Mouse (Mus musculus): ENCODE data around the gene Smim24.

Smim24 gene

DNA sequence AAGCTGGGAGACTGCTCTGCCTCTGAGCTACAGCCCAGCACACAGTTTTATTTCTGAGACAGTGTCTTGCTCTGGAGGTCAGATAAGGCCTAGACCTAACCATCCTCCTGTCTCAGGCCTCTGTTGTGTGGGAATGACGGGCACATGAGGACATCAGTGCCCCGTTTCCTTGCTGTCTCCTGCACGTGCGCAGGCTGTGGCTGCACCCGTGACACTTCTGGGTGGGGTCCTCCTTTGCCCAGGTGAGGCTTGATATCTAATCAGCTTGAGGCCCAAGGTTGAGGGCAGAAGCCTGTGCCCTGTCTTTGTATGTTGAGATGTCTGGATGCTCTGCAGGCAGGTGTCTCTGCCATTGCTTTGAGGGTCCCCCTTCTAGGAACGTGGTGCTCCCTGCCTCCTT, 581 bp upstream of the Smim24 start:
- no peak for DNase-seq

DNA sequence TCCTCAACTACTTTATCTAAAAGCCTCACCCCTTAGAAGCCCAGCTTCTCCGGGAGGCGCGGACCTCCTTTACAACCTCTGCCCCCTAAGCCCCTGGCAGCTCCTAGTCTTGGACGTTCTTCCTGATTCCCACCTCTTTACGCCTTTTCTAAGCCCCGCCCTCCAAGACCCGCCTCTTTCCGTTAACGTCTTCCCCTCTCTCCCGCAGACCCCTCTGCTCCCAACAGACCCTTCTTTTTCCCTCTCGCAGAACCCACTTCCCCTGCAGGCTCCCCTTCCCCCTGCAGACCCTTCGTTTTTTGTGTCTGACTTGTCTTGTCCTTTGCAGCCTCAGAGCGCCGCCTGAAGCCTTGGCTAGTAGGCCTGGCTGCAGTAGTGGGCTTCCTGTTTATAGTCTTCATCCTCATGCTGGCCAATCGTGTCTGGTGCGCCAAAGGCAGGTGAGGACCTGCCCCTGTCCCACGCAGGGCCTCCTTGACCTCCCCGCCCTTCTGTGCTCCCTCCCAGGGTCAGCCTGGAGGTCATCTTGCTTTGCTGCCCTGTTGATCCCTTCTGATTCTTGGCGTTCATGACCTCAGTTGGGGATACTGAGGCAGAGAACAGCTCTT, 709 bp downstream of the Smim24 start:
- peak; percentile 66 for DNase-seq

DNA sequence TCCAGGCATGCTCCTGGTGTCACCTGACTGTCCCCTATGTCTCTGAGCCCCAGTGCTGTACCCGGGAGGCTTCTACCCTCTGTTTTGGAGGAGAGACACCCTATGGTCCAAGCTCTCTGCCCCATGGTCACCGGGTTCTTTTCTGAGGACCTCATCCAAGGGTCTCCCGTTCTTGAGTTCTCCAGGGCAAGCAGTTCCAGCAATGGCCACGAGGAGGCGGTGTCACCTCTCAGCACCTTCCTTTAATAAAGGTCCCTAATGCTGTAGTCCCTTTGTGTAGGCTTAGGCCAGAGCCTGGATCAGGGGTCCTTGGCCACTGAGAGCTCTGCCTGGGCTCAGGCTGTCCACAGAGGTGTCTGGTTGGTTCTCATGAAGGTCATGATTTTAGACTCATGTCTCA, 2.3 kb downstream of the Smim24 start:
- DNase-seq = peak; percentile 77

DNA sequence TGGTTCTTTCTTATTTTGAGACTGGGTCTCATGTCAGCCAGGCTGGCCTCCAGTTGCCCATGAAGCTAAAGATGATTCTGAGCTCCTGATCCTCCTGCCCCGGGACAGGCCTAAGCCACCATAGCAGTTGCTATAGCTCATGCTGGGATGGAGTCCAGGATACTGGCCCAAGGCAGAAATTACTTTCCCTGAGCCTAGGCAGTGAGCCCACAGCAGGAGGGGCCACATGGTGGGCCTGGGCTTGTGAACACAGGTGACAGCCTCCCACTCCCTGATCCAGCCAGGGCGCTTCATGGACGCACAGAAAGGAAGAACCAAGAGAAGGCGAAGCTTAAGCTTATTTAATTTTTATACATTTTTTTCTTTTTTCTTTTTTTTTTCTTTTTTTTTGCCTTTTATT, 3.0 kb downstream of the Smim24 start:
- no peak for DNase-seq

DNA sequence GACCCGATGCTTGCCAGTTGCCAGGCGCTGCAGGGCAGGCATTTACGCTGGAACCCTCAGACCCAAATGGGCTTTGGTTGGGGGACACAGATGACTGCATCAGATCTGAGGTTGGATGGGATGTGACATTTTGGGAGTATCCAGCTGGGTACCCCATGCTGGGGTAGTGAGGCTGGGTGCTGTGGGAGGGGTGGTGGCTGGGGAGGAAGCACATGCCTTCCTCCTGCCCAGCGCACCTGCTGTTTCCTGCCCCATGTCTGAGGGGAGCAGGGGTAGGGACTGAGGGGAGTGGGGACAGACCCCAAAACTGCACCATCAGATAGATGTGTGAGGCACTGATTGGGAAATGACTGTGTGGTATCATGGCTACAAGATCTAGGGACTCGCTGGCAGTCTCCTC, 3.9 kb downstream of the Smim24 start:
- DNase-seq = no peak

DNA sequence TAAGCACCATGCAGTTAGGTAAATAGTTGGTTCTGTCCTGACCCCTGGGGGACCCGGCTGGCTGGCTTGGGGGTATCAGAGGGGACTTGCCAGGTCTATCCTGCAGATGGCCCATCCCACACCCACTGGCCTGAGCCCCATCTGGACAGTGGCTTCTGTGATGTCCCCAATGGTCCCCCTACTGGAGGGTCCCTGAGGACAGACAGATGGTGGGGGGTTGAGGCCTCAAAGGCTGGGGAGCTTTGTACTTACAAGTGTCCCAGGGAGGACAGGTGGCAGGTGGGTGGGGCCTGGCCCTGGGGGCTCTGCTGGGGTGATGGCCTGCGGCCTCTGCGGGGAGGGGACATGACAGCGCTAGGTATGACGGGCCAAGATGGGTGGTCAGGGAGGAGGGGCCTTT, 6.4 kb downstream of the Smim24 start:
- DNase-seq = no peak

DNA sequence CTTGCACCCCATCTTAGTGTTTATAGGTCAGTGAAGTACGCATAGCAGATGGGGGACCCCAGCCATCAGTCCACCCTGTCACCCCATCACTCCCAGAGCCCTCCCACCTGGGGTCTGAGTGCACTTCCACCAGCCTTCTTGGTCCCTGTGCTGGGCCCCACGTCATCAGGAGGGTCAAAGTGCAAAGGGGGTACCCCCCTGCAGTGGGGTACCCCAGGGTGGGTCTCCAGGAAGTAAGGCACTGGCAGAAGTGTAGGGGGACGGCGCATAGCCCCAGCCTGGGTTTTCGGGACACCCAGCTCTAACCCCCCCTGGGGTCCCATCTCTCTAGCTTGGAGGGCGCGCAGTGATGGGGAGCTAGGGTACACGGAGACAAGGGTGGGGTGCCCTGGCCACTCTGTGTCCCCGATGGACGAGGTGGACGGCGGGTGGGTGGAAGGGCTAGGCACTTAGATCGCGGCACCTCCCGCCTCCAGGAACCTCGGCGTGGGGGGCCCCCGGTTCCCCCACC, 7.0 kb downstream of the Smim24 start:
- no peak for DNase-seq

DNA sequence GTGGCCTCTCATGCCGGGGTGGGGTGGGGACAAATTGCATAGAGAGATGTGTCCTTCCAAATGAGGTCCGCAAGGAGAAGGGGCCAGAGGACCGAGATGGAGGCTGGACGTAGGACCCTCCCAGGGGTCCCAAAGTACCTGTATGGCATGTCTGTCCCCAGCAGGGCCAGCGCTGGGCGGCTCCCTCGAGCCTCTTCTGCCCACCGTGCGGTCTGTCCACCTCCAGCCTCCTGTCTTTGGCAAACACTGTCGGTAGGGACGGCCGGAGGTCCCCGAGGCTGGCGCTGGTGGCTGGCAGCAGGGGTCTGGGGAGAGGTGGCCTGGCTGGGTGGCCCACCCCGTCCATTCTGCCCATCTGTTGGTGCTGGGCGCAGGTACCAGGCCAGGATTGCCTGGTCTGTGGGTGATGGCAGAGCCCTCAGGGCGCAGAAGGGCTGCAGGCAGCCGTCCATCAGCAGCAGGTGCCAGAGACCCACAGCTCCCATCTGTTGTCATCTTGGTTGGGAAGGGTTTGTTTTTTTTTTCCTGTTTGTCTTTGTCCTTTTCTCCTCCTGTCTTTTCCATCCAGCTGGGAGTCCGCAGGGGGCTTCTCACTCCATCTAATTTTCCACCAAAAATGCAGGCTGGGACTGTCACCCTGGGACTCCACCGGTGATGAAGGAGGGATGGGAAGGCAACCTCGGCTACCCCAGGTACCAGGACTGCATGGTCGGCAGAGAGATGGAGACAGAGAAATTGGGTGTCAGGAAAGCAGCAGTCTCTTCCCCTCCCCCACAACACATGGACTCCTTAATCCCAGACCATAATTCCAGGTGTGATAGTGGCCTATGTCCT, 7.7 kb downstream of the Smim24 start:
- DNase-seq = no peak

DNA sequence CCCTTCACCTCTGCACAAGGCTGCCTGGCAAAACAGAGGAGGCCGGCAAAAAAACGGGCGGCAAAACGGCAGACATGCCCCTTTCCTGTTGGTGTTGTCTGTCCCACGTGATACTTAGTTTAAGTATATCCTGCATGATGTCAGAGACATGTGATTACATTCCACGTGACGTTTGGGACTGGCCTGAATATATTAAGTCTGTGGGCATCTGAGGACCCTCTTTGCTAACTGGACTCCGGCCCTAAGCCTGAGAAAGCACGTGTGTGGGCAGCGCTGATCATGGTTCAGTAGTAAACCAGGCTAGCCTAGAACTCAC, 8.3 kb downstream of the Smim24 start:
- DNase-seq = no peak

DNA sequence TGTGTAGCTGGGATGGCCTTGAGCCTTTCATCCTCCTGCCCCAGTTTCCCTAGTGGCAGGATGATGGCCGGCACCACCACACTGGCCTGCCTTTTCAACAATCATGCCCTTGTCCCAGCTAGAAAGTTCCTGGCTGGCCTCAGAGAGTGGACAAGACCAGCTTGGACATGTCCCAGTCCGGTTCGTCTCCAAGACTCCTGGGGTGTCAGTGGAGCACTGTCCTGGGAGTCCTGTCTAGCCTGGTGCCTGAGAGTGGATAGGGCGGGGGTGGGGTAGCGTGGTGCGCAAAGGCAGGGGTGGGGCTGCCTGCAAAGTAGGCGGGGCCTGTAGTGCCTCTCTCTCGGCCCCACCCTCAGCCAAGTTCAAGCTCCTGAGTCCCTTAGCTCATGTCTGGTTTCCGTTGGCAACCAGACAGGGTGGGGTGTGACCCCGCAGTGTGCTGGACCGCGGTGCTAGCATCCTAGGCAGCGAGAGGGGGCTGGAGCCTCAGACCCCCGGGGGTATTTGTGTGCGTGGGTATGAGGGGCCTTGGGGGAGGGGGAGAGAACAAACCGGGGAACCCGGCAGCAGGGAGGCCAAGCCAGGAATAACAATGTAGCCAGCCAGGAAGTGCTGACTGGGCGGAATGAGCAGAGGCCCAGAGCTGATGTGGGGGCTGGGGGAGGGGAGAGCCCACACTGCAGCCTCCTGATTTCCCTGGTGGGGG, 8.8 kb downstream of the Smim24 start:
- DNase-seq = peak; percentile 90

DNA sequence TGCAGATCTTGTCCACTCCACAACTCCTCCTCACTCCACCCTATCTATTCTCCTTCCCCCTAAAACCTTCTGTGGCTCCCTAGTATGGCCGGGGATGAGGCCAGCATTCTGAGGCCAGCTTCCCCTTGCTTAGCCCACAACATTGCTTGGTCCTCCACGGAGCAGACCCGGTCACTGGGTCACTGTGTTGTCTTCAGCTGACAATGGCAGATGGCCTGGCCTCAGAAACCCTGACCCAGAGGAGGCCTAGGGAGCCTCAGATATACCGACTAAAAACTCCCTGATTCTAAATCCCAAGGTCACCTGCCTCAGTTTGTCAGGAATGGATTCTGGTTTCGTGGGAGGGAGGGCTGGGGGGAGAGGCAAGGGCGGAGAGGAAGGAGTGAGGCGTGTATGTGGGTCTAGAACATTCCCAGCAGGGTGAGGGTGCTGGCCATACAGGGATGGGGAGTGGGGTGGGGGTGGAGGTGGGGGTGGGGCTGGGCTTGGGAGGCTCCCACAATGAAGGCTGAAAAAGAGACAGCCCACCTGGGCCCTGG, 9.4 kb downstream of the Smim24 start:
- no peak for DNase-seq

DNA sequence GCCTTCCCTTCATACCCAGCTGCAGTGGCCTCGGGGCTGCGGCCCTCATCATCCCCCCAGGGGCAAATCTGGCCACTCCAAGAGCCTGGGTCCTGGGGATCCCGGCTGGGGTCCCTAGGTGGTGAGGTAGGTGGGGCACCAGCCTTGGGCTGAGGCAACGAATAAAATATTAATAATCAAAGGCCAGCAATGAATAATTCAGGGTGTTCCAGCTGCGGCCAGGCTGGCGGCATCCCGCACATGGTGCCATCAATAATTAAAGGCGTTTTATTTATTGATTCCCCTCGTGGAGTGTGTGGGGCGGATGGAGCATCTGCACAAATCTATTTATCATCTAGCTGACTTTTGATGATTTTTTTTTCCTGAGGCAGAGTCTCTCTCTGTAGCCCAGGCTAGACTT, 10.7 kb downstream of the Smim24 start:
- DNase-seq = no peak

DNA sequence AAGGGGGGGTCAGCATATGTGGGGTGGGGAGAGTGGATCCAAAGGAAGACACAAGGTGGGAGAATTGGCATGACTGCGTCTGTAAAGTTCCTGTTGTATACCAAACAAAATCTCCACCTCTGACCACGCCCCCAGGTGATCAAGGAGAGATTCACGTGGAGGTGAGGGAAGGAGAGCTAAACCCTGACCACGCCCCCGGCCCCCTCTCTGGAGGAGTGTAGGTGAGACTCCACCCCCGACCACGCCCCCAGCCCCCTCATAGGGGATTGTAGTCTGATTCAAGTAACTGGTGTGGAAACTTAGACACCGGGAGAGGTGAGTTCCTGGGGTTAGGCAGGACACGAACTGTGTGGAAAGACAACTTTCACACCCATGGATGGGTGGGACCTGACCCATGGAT, 11.2 kb downstream of the Smim24 start:
- DNase-seq = no peak

DNA sequence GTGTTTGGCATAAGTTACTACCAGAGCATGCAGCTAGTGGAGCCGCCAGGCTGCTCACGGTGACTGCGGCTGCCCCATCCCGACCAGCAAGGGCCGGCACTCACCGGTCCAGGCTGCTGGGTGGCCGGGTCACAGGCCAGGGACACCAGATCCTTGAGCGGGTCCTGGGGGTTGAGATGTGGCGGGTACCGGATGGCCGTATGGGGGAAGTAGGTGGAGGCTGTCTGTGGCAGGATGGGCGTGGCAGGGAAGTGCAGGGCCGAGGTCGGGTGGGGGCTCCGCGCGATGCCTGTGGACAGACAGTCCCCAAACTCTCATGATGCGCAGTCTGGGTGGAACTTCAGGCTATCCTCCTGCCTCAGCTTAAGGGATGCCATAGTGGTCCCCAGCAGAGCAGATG, 11.9 kb downstream of the Smim24 start:
- DNase-seq = peak; percentile 67

DNA sequence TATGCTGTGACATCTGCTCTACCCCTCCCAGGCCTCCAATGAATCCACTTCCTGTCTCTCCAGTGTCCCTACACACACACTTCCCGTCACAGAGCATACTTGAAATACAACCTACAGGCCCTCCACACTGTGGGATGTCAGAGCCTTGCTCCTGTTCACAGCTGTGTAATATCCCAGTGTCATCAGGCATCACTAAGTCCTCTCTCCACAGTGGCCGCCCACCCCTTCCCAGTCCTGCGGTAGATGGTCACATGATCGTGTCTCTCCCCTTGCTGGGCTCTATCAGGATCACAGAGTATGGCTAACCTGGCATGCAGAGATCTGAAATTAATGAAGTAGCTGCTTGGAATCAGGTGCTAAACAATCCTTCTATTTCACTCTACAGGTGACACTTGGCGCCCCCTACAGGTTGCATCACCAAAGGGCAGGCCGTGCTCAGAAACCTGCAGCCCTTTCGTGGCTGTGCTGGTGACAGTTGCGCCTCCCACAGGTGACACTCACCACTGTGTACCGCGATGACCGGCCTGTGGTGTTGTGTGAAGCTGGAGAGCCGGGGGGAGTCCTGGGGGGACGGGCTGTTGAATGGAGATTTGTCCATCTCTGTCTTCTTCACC, 12.8 kb downstream of the Smim24 start:
- DNase-seq = no peak

DNA sequence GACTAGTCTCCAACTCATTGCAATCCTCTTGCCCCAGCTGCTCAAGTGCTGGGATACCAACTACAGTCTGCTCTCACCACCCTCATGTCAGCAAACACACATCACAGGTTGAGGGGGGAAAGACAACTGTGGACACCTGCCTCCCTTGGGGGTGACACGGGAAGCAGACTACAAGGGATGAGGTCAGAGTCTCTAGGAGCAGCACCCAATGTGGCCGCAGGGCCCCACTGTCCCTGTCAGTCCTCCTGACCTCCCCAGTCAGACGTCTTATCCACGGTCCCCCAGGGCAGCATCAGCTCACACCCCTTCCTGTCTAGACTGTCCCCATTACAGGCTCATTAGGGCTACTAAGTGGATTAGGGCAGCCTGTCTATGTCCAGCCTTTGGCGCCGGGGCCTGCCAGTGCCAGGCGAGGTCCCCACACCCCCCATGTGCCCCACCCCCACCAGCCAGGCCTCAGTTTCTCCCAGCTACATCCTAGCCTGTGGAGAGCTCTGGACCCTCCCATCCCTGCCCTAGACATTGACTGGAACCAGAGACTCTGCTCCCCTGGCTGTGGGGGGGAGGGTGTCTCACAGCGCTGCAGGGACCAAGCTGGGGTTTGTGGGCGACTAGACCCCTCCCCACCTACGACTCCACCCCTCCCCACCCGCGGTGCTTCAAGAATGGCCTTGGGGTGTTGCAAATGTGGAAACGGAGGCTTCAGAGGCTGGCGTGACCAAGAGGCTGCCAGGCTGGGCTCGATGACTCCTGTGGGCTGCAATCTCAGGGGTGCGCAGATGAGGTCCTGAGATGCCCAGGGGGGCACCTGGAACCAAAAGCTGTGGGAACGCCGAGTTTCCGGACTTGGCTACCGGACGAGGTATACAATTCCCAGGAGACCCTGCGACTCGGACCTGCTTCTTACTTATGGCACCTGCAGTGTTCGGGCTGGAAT, 13.9 kb downstream of the Smim24 start:
- no peak for DNase-seq

DNA sequence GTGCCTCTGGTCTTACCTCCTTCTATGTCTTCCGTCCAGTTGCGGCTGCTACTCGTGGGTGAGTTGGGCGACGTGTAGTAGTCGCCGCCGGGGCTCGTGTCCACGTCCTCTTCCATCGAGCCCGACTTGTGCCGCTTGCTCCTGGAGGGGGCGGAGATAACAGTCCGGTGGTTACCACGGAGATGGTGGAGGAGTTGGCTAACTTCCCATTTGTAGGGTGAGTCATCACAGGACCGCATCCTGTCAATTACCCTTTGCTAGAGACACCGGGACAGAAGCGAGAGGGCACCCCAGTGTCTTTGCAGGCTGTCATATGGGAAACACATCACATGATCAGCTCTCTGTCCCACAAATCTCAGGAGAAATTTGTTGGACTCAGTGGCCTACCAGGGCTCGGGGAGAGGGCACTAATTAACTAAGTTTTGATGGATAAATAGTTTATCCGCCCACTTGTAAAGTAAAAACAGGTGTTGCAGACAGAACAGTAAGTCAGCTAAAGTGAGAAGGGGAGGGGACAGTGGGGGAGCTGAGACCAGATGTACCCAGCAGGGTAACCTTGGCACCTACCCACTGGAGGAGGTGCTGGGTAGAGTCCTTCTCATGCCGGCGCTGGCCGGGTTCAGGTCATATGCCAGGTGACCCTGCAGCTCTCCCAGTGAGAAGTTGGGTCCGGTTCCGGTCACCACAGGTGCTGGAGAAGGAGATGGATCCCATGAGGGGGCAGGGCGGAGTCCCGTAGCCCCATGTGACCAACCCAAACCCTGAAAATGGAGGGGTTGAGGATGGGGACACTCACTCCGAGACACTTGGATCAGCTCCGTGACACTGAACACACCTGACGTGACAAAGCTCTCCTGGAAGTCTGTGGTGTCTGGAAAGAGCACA, 14.9 kb downstream of the Smim24 start:
- peak; percentile 91 for DNase-seq

DNA sequence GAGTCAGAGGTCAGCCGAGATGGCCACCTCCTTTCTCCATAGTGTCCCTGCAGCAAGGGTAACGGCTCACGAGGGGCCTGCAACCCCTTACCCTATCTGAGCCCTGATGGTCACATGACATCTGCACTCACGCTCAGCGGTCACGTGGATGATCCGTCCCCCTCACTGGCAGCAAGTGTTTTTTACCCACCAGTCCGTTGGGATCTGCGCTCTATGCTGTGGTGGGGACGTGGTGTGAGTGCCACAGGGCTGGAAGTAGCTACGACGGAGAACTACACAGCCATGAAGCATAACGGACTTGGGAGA, 15.5 kb downstream of the Smim24 start:
- DNase-seq = no peak

DNA sequence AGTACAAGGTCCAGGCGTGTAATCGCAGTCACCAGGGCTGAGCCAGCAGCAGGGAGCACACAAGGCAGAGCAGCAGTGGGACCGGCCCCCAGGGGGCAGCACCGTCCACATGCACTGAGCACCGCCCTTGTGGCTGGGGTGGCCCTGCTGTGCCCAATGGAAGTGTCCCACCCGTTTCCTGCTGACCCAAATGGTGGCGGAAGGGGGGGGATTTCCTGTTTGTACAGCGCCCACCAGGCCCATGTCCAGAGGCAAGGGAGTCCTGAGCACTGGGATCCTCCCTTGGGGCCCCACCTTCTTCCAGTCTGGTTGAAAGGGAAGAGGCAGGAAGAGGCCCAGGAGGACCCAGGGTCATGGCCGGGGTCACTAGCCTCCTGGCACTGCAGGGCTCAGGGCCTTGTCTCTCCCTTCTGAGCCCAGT, 16.0 kb downstream of the Smim24 start:
- peak; percentile 93 for DNase-seq

DNA sequence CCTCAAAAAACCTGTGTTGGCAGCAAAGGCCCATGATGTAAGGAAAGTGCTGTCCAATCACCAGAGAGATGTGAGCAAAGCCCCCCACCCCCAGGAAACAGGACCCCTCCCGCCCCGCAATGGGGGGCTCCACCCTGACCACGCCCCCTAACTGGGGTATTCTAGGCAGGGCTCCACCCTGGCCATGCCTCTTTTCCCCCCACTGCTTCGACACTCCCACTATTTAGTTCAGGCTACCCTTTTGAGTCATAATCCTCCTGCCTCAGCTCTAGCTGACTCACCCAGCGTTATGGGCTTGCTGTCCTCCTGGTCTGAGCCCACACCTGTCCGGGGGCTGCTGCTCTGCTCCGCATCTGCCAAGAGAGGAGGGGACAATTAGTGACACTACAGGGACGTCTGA, 16.5 kb downstream of the Smim24 start:
- no peak for DNase-seq

DNA sequence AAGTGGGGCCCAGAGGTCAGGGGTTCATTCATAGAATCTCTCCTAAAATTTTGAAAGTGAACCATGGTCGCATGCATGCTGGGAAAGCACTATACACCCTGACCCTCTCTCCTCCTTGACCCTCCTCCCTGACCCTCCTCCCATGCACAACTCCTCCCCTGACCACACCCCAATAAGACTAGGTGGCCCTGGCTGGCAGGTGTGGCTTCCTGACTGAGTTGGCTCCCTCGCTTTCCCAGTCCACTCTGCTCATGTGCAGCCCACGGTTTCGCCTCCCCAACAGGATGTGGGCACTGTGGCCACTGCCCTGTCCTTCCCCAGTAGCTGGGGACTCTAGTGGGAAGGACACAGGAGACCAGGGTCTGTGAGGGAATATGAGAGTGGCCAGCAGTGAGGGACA, 17.5 kb downstream of the Smim24 start:
- no peak for DNase-seq

Data from kidney, postnatal 14 days (tissue).